Mouse (Mus musculus): ENCODE results near the gene Olfr631. TPM values are rescaled to one million over a fixed set of nuclear protein-coding genes. Genes with fewer than 3 reads are reported as not detected.

The Olfr631 gene
- 0.23 and 0.30 TPM in 2 replicates for polyA plus RNA-seq (2012; rRNA removed)

DNA sequence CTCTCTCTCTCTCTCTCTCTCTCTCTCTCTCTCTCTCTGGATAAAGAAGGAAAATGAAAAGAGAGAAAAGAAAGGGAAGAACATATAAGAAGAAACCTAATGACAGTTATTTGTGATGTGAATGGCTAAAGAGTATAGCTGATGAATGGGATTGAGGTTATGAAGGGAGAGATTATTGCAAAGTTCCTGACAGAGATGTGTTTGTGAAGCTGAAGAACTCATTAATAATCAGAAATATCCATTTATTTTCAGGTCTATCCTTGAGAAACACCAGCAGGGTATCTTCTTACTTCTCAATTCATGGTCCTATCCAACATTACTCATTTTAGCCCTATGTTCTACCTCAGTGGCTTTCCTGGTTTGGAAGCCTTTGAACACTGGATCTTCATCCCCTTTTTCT, at the start of gene Olfr631:
TSS of gene Olfr631 (plus strand) at position 301 of the 400 bp plus-strand sequence.

DNA sequence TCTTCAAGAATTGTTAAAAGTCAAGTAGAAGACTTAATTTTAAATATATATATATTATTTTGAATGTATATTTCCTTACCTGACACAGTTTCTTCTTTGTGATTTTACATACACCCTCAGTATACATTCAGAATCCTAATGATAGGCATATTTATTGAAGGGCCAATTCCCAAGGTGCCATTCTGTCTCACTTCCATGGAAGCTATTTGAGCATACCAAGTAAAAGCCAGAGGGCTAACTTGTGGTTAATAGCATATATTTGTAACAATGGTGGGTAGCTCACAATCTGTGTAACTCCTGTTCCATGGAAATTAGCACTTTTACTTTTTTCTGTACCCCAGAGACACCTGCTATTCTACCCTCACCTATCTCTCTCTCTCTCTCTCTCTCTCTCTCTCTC, 42.5 kb upstream of the Olfr631 start, which contains the start of gene Olfr66:
TSS of gene Olfr66 (minus strand) at position 101 of the 400 bp plus-strand sequence.

DNA sequence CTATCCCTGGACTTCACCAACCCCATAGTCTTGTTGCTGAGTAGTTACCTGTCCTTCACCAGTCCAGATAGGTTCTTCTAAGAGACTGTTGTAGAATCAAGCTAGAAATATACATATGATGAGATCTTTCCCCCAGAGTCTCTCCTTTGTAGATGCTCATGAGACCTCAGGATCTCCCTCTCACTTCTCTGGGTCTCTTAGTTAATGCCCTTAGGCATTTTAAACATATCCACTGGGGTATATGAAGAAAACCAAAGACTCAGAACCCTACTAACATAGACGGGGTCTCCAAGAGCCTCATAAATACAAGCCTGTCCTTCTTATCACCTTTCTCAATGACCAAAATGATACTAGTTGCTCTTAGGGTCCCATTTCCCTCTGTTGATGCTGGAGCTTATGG, 34.2 kb upstream of the Olfr631 start, which contains the start of gene Olfr64:
TSS of gene Olfr64 (minus strand) at position 101 of the 400 bp plus-strand sequence.

DNA sequence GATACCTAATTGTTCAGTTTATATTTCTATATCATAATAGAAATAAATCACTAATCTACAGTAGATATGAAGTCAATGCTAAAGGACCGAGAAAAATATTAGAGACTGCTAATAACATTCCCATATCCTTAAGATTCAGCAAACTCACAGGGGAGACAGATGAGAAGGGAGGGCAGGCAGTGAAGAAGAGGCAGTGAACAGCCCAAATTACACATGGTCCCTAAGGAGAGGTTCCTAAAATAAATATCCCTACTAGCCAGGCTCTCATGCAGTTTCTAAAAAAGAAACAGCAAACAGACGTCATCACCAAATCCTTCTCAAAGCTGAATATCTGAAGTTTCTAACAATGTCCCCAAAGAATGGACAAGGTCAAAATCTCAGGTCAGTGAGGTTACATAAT, 25.4 kb upstream of the Olfr631 start, which contains the start of gene Olfr65:
TSS of gene Olfr65 (plus strand) at position 301 of the 400 bp plus-strand sequence.

DNA sequence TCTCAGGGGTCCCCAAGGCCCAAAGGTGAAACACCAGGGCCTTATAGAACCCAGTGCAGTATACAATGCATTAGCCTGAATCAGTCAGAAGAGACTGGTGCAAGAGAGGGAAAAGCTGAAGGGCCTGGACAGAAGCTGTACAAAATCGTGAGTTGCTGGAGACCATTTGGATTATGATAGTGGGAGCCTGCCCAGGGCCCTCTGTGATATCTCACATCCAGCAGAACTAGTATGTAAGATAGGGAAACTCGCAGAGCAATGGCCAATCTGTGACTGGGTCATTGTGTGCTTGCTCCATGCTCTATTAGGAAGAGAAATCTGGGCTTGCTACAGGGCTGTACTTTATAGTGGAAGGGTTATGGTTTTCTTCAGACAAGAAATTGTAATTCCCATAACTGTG, 5.6 kb downstream of the Olfr631 start, which contains the start of gene Olfr632:
TSS of gene Olfr632 (plus strand) at position 84 of the 400 bp plus-strand sequence.

DNA sequence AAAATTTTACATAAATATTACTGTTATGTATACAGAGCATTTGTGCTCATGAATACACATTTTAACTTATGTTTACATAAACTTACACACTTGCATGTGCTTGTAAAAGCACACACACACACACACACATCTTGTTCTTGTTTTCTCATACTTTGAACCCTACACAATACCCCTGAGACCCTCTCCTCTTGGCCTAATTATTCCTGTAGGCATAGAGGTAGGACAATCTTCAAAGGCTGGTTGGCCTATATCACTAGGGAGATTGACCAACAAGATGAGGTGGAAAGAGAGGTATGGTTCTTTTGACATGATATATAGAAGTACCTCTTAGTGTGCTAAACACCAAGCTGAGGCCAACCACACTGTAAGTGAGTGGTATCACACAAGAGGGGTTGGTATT, 15.5 kb downstream of the Olfr631 start, which contains the start of gene Olfr633:
TSS of gene Olfr633 (plus strand) at position 301 of the 400 bp plus-strand sequence.

DNA sequence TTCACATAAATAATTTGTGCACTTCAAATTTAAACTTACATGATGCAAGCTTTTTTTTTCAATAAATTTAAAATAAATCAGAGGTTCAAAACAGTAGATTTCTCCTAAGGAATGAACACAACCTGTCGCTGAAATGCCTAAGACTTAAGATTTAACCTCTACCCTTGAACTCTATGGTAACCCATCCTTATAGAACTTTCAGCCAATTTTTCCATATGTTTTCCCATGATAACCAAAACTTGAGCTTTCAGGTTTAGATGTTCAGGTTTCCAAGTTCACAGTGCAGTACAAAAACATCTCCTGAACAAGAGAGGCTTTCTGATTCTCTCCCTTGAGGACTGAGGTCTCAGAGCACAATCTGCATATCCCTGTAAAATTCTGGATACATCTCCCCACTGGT, 42.2 kb downstream of the Olfr631 start, which contains the start of gene Olfr635:
TSS of gene Olfr635 (plus strand) at position 301 of the 400 bp plus-strand sequence.

Other genes with a start within 250 kb of the Olfr631 start
- gene Olfr625-ps1, start 246.1 kb upstream of the Olfr631 start, polyA plus RNA-seq (2012; rRNA removed) = not detected in 2 replicates
- gene Olfr243, start 214.2 kb upstream of the Olfr631 start, polyA plus RNA-seq (2012; rRNA removed) = not detected in 2 replicates
- gene Olfr628, start 198.5 kb upstream of the Olfr631 start, polyA plus RNA-seq (2012; rRNA removed) = not detected in 2 replicates
- gene Olfr629, start 183.9 kb upstream of the Olfr631 start, polyA plus RNA-seq (2012; rRNA removed) = 0.03 and 0.10 TPM in 2 replicates
- 0.01 and 0.02 TPM in 2 replicates for gene Olfr630, start 171.5 kb upstream of the Olfr631 start, polyA plus RNA-seq (2012; rRNA removed)
- gene Olfr69, start 157.2 kb upstream of the Olfr631 start, polyA plus RNA-seq (2012; rRNA removed) = 0.03 TPM in 1 of 2 replicates, not detected in the other
- gene Olfr68, start 149.1 kb upstream of the Olfr631 start, polyA plus RNA-seq (2012; rRNA removed) = 0.04 and 0.08 TPM in 2 replicates
- gene Olfr67, start 137.0 kb upstream of the Olfr631 start, polyA plus RNA-seq (2012; rRNA removed) = 0.01 TPM in 2 replicates
- 28,363 and 31,511 TPM in 2 replicates for gene Hbb-bt, start 114.8 kb upstream of the Olfr631 start, polyA plus RNA-seq (2012; rRNA removed)
- gene Hbb-bs, start 100.7 kb upstream of the Olfr631 start, polyA plus RNA-seq (2012; rRNA removed) = 108,653 and 122,218 TPM in 2 replicates
- not detected in 2 replicates for gene Hbb-bh2, start 88.3 kb upstream of the Olfr631 start, polyA plus RNA-seq (2012; rRNA removed)
- gene Hbb-bh1, start 85.7 kb upstream of the Olfr631 start, polyA plus RNA-seq (2012; rRNA removed) = 3.5 and 3.6 TPM in 2 replicates
- 8.8 and 9.9 TPM in 2 replicates for gene Hbb-y, start 75.6 kb upstream of the Olfr631 start, polyA plus RNA-seq (2012; rRNA removed)
- not detected in 2 replicates for gene Olfr66, start 42.6 kb upstream of the Olfr631 start, polyA plus RNA-seq (2012; rRNA removed)
- not detected in 2 replicates for gene Olfr64, start 34.3 kb upstream of the Olfr631 start, polyA plus RNA-seq (2012; rRNA removed)
- gene Olfr65, start 25.3 kb upstream of the Olfr631 start, polyA plus RNA-seq (2012; rRNA removed) = not detected in 2 replicates
- gene Olfr632, start 5.5 kb downstream of the Olfr631 start, polyA plus RNA-seq (2012; rRNA removed) = 0.49 and 0.53 TPM in 2 replicates
- gene Olfr633, start 15.6 kb downstream of the Olfr631 start, polyA plus RNA-seq (2012; rRNA removed) = 0.01 TPM in 1 of 2 replicates, not detected in the other
- 0.01 TPM in 1 of 2 replicates, not detected in the other for gene Olfr635, start 42.3 kb downstream of the Olfr631 start, polyA plus RNA-seq (2012; rRNA removed)
- gene Olfr638, start 69.9 kb downstream of the Olfr631 start, polyA plus RNA-seq (2012; rRNA removed) = 0.04 TPM in 1 of 2 replicates, not detected in the other
- gene Olfr639, start 88.5 kb downstream of the Olfr631 start, polyA plus RNA-seq (2012; rRNA removed) = not detected in 2 replicates
- gene Olfr640, start 96.7 kb downstream of the Olfr631 start, polyA plus RNA-seq (2012; rRNA removed) = not detected in 2 replicates
- gene Olfr641, start 106.6 kb downstream of the Olfr631 start, polyA plus RNA-seq (2012; rRNA removed) = not detected in 2 replicates
- gene Olfr642, start 123.8 kb downstream of the Olfr631 start, polyA plus RNA-seq (2012; rRNA removed) = not detected in 2 replicates
- not detected in 2 replicates for gene 4930516K23Rik, start 132.6 kb downstream of the Olfr631 start, polyA plus RNA-seq (2012; rRNA removed)
- gene Olfr644, start 143.0 kb downstream of the Olfr631 start, polyA plus RNA-seq (2012; rRNA removed) = not detected in 2 replicates
- not detected in 2 replicates for gene Olfr645, start 156.6 kb downstream of the Olfr631 start, polyA plus RNA-seq (2012; rRNA removed)
- not detected in 2 replicates for gene Olfr646, start 176.0 kb downstream of the Olfr631 start, polyA plus RNA-seq (2012; rRNA removed)
- not detected in 2 replicates for gene Ubqln5, start 201.0 kb downstream of the Olfr631 start, polyA plus RNA-seq (2012; rRNA removed)
- gene Olfr643, start 208.6 kb downstream of the Olfr631 start, polyA plus RNA-seq (2012; rRNA removed) = not detected in 2 replicates
- not detected in 2 replicates for gene Ubqln3, start 214.5 kb downstream of the Olfr631 start, polyA plus RNA-seq (2012; rRNA removed)
- gene Ubqlnl, start 221.7 kb downstream of the Olfr631 start, polyA plus RNA-seq (2012; rRNA removed) = not detected in 2 replicates
- gene Olfm5, start 236.0 kb downstream of the Olfr631 start, polyA plus RNA-seq (2012; rRNA removed) = not detected in 2 replicates